Mouse (Mus musculus) brain, embryonic 14.5 days (tissue): ENCODE measurements around the gene Mpzl3.

Source experiments
- CTCF ChIP-seq: fragments of 200-500 bp; IDR thresholded peaks from 2 replicates; pipeline ENCODE4 v1.5.1; 2012; ENCODE audit warnings: inconsistent platforms, mild to moderate bottlenecking, moderate library complexity, borderline replicate concordance; ENCODE audit not compliant: insufficient read depth, insufficient read length; ENCODE audit errors: extremely low read depth
- POLR2A ChIP-seq: fragments of 200-500 bp; IDR thresholded peaks from 2 replicates; pipeline ENCODE4 v1.6.1; 2012; ENCODE audit warnings: mild to moderate bottlenecking, inconsistent platforms, borderline replicate concordance; ENCODE audit not compliant: poor library complexity, insufficient read depth, insufficient read length, severe bottlenecking; ENCODE audit errors: extremely low read depth

DNA sequence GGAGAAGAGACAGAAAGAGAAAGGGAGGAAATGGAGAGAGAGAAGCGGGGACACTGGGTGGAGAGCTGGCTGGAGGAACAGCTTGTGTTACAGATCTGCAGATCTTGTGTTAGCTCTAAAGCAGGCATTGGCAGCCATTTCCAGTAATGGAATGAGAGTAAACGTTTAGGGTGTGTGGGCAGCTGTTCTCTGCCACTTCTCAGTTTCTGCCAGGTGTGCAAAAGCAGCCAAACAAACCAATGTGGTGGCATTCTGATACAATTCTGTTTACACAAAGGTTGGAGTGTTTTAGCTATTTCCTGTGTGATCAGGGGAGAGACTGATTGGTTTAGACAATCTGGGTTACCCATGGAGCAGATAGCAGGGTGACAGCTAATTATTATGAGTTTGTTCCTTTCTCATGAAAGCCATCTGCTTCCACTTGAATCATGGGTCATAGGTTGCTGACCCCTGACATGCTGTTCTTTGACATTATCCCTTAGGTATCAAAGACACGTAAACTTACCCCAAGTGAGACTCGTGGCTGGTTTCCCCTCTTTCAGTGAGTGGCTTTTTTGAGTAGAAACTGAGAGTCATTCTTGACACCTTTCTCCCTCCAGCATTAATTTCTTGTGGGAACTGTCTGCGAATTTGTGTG is 3.4 kb downstream of the Mpzl3 start:
- TF ChIP-seq CTCF (no peak), POLR2A (no peak)
